Mouse (Mus musculus): ENCODE measurements around the gene Btbd2. TPM values are rescaled to one million over a fixed set of nuclear protein-coding genes. Genes with fewer than 3 reads are reported as not detected.

The Btbd2 gene
- polyA plus RNA-seq, 3 experiments from 2014 or later: 3.4 to 10.4 (median 9.2) TPM

DNA sequence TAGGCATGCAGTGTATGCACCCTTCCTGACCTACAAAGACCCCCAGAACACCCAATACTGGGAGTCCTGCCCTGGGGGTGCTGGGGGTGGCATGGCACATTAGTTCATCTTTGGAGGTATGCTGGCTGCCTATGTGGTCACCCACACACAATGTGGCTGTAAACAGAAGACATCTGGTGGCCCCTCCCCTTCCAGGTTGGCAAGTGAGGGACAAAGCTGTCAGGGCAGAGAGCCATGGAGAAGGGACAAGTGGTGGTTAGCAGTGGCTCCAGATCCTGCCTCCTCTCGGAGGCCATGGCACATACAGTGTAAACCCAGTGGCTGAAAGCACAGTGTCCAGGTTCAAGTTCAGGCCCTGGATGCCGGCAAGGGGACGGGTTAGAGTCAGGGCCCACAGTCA lies 29.7 kb upstream of the Btbd2 start:
- ATAC-seq: no peak

DNA sequence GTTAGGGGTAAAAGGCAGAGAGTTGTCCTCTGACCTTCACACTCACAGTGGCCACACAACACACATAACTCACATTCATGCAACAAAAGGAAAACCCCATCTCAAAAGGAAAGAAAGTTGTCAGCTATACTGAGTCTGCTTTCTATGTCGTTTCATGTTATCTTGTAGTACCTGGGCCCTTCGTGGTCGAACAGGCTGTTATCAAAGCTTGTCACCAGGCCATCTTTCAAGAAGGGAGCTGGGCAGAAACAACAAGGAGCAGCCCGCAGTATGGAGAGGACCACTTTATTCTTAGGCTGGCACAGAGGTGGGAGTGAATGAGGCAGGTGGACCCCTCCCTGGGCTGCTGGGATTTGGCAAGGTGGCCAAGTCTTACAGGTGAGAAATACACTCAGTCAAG lies 28.1 kb upstream of the Btbd2 start:
- no peak for ATAC-seq

GRCm38 (mm10) chr10:80684214-80684613 lies 27.3 kb upstream of the Btbd2 start:
- peak; percentile 53 for ATAC-seq

- no peak for ATAC-seq
Measured at GRCm38 (mm10) chr10:80683647-80684046, 26.8 kb upstream of the Btbd2 start.

DNA sequence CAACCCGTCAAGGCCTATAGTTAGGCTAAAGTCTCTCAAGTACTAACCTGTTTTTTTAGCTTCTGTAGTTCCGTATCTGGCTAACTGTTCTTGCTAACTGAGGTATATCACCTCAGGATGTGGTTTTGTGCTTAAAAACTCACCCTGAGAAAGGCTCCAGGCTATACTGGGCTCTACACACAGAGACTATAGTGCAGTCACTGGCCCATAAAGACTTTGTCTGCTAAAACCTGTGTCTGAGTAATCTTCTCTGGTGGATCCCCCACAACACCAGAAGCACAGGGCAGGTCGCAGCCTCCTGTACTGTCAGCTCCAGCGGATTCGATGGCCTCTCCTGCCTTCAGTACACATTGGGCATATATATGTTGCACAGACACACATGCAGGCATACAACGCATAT lies 25.1 kb upstream of the Btbd2 start:
- ATAC-seq: peak; percentile 42

DNA sequence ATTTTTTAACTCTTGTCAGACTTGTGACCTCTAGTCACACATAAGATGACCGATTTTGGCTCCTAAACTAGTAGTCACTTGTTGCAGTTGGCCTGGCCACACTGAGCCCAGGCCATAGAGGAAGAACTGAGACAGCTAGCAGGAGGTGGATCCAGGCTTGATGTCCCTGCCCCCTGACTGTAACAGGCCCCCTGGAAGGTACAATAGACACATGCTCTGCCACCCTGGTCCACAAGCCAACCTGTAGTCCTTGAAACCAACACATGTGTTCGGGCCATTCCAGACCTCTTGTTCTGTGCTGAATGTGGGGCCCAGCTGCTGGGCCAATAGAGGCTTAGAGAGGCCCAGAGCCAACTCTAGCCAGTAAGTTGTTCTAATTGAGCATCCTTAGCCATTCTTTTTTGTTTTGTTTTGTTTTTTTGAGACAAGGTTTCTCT lies 23.4 kb upstream of the Btbd2 start:
- ATAC-seq: no peak

GRCm38 (mm10) chr10:80679556-80680259 lies 22.8 kb upstream of the Btbd2 start:
- no peak for ATAC-seq

GRCm38 (mm10) chr10:80678601-80679377 lies 21.9 kb upstream of the Btbd2 start:
- ATAC-seq: no peak

- peak; percentile 42 for ATAC-seq
Measured at GRCm38 (mm10) chr10:80677942-80678436, 21.1 kb upstream of the Btbd2 start, which contains the start of gene Mknk2. TSS of gene Mknk2 (minus strand) at chr10:80678112.

DNA sequence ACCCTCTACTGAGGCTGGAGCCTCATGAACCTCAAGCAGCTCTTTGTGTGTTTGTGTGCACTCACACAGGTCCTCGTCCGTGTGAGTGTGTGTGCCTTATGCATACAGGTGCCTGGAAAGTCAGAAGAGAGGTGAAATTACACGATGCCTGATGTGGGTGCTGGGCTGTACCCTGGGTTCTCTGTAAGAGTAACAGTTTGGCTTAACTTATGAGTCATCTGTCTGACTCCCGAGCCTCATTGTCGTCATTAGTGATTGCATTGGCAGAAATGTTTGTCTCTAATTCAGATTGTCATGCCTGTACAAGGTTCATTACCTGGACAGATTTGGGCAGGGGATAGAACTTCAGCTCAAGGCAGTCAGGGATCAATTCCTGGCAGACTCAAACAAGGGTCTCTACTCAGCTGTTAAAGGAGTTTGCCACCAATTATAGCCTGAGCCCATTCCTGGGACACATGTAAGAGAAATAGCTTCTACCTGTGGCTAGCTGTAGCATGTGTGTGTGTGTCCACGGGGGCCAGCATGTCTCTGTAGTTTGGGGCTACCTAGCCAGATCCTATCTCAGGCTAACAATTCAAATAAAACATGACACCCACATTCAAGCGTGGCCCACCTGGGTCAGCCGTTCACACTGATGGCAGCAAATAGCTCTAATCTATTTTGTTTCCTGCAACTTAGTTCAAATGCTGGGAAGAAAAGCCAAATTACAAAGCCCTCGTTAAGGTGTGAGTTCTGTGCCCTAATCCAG lies 20.4 kb upstream of the Btbd2 start:
- ATAC-seq: peak; percentile 28

DNA sequence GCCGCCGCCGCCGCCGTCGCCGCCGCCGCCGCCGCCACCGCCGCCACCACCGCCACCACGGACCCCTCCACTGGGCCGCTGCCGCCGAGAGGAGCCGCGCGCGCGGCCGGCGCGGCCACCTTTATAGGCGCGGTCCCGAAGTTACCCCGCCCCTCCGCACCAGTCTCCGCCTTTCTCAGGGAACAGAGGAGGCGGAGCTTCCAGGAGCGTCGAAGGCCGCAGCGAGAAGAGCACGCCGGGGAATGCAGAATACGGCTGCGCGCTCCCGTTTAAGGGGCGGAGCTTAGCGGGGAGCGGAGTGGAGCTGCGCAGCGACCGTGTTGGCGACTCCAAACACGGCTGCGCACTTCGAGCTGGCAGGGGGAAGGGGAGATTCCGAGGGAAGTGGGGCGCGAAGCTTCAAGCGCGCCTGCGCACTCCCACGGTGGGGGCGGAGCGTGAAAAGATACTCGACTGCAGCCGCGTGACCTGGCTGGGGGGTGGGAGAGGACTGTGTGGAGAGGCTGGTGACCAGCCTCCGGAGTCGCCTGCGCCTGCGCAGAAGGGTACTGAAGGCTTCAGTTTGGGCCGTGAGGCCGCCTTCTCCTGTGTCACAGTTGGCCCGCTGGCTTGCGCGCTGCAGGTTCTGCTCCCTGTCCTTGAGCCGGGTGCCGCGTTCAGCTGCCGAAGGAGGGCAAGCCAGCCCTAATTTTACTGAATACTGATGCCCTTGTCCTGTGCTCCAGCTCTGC lies 19.5 kb upstream of the Btbd2 start:
- peak; percentile 73 for ATAC-seq

GRCm38 (mm10) chr10:80675405-80676197 lies 18.7 kb upstream of the Btbd2 start:
- no peak for ATAC-seq

DNA sequence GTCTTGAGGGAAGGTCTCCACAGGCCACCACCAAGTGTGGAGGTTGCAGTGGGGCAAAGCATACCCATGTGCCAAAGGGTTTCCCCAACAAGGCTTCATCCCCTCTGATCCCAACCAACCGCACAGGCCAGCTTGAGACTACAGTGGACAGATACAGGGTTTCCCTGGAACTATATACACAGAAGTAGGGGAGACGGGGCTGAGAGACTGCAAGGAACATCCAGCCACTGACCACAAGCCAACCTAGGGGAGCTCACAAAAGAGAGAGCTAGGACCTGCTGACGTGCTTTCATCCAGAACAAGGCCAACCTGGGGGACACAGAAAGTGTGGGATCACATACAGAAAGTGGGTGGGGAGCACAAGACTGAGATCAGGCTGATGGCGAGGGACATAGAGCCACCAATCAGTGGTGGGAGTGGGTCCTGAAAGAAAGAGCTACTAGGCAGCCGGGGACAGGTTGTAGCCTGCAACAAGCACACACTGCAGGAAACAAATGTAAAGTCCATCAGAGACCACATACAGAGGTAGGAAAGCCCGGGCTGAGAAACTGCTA lies 18.1 kb upstream of the Btbd2 start:
- no peak for ATAC-seq

DNA sequence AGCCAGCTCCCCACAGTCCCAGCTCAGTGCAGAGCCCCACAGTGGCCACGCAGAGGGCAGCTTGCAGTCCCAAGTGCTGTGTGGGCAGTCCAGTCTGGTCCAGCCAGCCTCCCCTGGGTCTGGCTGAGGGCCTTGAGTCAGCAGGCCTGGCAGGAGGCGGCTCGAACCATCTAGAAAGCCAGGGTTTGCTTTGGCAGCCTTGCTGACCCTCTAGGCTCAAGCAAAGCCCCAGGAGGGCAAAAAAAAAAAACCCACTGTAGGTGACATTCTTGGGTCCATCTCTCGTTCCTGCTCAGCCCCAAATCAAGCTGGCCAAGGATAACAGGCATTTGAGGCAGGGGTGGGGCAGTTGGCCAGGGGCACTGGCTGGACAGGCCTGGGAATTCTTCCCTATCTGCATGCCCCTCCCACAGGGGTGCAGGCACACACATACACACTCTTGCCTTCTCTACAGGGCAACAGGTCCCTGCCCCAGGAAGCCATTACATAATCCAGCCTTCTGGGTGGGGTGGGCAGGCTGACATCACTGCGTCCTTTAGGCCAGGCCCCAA lies 17.4 kb upstream of the Btbd2 start:
- no peak for ATAC-seq

DNA sequence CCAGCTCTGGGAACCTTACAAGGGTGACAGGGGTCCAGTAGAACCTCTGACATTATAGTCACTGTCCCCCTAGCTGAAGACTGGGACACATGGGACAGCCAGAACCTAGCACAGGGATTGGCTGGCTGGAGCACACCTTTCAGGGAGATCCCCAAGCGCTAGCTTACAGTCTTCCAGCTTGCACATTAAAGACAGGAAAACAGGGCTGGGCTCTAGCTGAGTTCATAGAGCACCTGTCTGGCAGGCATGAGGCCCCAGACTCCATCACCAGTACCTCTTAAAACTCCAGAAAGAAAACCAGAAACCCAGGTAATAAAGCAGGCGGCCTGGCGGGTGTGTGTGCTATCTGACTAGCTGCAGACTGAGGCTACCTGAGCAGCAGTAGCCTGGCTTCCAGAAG lies 16.8 kb upstream of the Btbd2 start:
- no peak for ATAC-seq

- no peak for ATAC-seq
Measured at GRCm38 (mm10) chr10:80671936-80672690, 15.2 kb upstream of the Btbd2 start.

DNA sequence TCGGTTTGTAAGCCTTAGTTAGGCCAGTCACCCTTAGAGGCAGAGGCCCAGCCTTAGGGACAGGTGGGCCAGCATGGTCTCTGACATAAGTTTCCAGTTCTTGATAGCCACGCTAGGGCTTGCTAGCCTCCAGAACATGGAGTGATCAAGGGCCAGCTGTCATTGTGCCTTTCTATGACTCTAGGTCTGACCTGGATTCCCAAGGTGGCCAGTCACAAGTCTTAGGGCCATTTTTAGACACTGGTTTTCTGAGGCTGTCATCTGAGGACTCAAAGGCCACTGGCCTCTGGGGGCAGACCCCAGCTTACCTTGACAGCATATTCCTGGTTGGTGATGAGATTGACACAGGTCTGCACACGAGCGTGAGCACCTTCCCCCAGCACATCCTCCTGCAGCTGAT lies 14.4 kb upstream of the Btbd2 start:
- no peak for ATAC-seq

GRCm38 (mm10) chr10:80670531-80670930 lies 13.7 kb upstream of the Btbd2 start:
- no peak for ATAC-seq

GRCm38 (mm10) chr10:80669737-80670485 lies 13.0 kb upstream of the Btbd2 start:
- ATAC-seq: no peak

Measured in inflammation-experienced regulatory T-cells, adult 6 months (primary cell).